Mouse (Mus musculus) intestine, embryonic 15.5 days (tissue): Measurements from ENCODE around the gene Plxnc1. TPM values are rescaled to one million over a fixed set of nuclear protein-coding genes. Genes with fewer than 3 reads are reported as not detected.

ENCODE experiments used
- ATAC-seq: fragments of 200-750 bp; cut with Nextera tagmentation; 2 replicates; pipeline ENCODE4 v1.8.0; 2017; ENCODE audit warnings: moderate TSS enrichment, moderate library complexity
- H3K27ac ChIP-seq: fragments of 300-500 bp; sonication (generic); 2 replicates; pipeline ENCODE4 v1.5.1; 2015; ENCODE audit warnings: mild to moderate bottlenecking, inconsistent platforms
- H3K27me3 ChIP-seq: fragments of 300-500 bp; sonication (generic); replicated peaks from 2 replicates; pipeline ENCODE4 v1.6.1; 2015; ENCODE audit warnings: inconsistent platforms
- H3K36me3 ChIP-seq: fragments of 300-500 bp; sonication (generic); 2 replicates; pipeline ENCODE4 v1.6.1; 2015; ENCODE audit warnings: inconsistent platforms
- H3K4me1 ChIP-seq: fragments of 300-500 bp; sonication (generic); replicated peaks from 2 replicates; pipeline ENCODE4 v1.6.1; 2015; ENCODE audit warnings: inconsistent platforms
- H3K4me2 ChIP-seq: fragments of 300-500 bp; sonication (generic); replicated peaks from 2 replicates; pipeline ENCODE4 v1.6.1; 2015; ENCODE audit warnings: mild to moderate bottlenecking, inconsistent platforms
- H3K4me3 ChIP-seq: fragments of 300-500 bp; sonication (generic); replicated peaks from 2 replicates; pipeline ENCODE4 v1.5.1; 2015; ENCODE audit warnings: inconsistent platforms
- H3K9ac ChIP-seq: fragments of 300-500 bp; sonication (generic); 2 replicates; pipeline ENCODE4 v1.6.1; 2015; ENCODE audit warnings: inconsistent platforms
- H3K9me3 ChIP-seq: fragments of 300-500 bp; sonication (generic); 2 replicates; pipeline ENCODE4 v1.6.1; 2016; ENCODE audit warnings: inconsistent platforms
- WGBS: fragments of 180-500 bp; shearing (Covaris S2); methylation state at CpG from one replicate; pipeline ENCODE4 v1.1.7; 2015; 5-methylcytosine and 5-hydroxymethylcytosine counted together
- polyA plus RNA-seq: library from polyadenylated mRNA; unstranded; fragments of >200 nt; fragmentation: Nextera tagmentation; extraction: Ambion mirVana; gene quantifications from 2 replicates; pipeline ENCODE4 v1.2.1, GENCODE M21; 2015

The Plxnc1 gene
- polyA plus RNA-seq, 1 experiment from 2014 or later: 1.3 TPM

GRCm38 (mm10) chr10:94905219-94905618 is 39.4 kb downstream of the Plxnc1 start:
- Histone ChIP-seq H3K4me3 (no peak overlapping the region), H3K4me2 (no peak overlapping the region), H3K27me3 (0 out of 2 replicates have a peak, but pooled peaks cover 2% of the 10 kb centered on the region), H3K36me3 (no peaks in the 10 kb centered on the region), H3K9ac (no peak overlapping the region), H3K4me1 (no peaks in the 10 kb centered on the region), H3K27ac (no peak overlapping the region), H3K9me3 (no peaks in the 10 kb centered on the region)
- no peak for ATAC-seq
- WGBS: 43% methylated on average over 5 of the region's 5 CpGs

- Histone ChIP-seq H3K27ac (no peak overlapping the region), H3K4me1 (no peaks in the 10 kb centered on the region), H3K27me3 (no peaks in the 10 kb centered on the region), H3K4me2 (no peak overlapping the region), H3K4me3 (no peak overlapping the region), H3K9me3 (no peaks in the 10 kb centered on the region), H3K9ac (no peak overlapping the region), H3K36me3 (no peaks in the 10 kb centered on the region)
- 86% methylated on average over 6 of the region's 6 CpGs for WGBS
- ATAC-seq: no peak
Observed at GRCm38 (mm10) chr10:94896950-94897349, 47.7 kb downstream of the Plxnc1 start.

GRCm38 (mm10) chr10:94896311-94896710 is 48.3 kb downstream of the Plxnc1 start:
- Histone ChIP-seq H3K36me3 (no peaks in the 10 kb centered on the region), H3K9ac (no peak overlapping the region), H3K4me3 (no peak overlapping the region), H3K27ac (no peak overlapping the region), H3K27me3 (no peaks in the 10 kb centered on the region), H3K4me1 (no peaks in the 10 kb centered on the region), H3K4me2 (no peak overlapping the region), H3K9me3 (no peaks in the 10 kb centered on the region)
- no peak for ATAC-seq
- WGBS: 87% methylated on average over 2 of the region's 2 CpGs

- ATAC-seq: no peak
- Histone ChIP-seq H3K4me2 (no peak overlapping the region), H3K9ac (no peak overlapping the region), H3K4me3 (no peak overlapping the region), H3K27me3 (no peaks in the 10 kb centered on the region), H3K4me1 (no peaks in the 10 kb centered on the region), H3K9me3 (no peaks in the 10 kb centered on the region), H3K36me3 (no peaks in the 10 kb centered on the region), H3K27ac (no peak overlapping the region)
- 90% methylated on average over 3 of the region's 3 CpGs for WGBS
Observed at GRCm38 (mm10) chr10:94895876-94896275, 48.8 kb downstream of the Plxnc1 start.

GRCm38 (mm10) chr10:94889735-94890134 is 54.9 kb downstream of the Plxnc1 start:
- Histone ChIP-seq H3K9me3 (no peaks in the 10 kb centered on the region), H3K36me3 (no peaks in the 10 kb centered on the region), H3K9ac (no peak overlapping the region), H3K4me1 (no peaks in the 10 kb centered on the region), H3K27me3 (no peaks in the 10 kb centered on the region), H3K4me2 (no peak overlapping the region), H3K27ac (no peak overlapping the region), H3K4me3 (no peak overlapping the region)
- ATAC-seq: no peak
- 71% methylated on average over 4 of the region's 4 CpGs for WGBS

GRCm38 (mm10) chr10:94883216-94883615 is 61.4 kb downstream of the Plxnc1 start:
- H3K27ac ChIP-seq: no peak overlapping the region
- no peak overlapping the region for H3K4me2 ChIP-seq
- H3K4me3 ChIP-seq: no peak overlapping the region
- H3K27me3 ChIP-seq: no peaks in the 10 kb centered on the region
- H3K36me3 ChIP-seq: no peaks in the 10 kb centered on the region
- H3K4me1 ChIP-seq: no peaks in the 10 kb centered on the region
- no peaks in the 10 kb centered on the region for H3K9me3 ChIP-seq
- WGBS: 79% methylated on average over 6 of the region's 6 CpGs
- no peak overlapping the region for H3K9ac ChIP-seq
- no peak for ATAC-seq

- 84% methylated on average over 5 of the region's 5 CpGs for WGBS
- Histone ChIP-seq H3K36me3 (no peaks in the 10 kb centered on the region), H3K4me2 (no peak overlapping the region), H3K4me3 (no peak overlapping the region), H3K4me1 (no peaks in the 10 kb centered on the region), H3K9me3 (no peaks in the 10 kb centered on the region), H3K9ac (no peak overlapping the region), H3K27ac (no peak overlapping the region), H3K27me3 (no peaks in the 10 kb centered on the region)
- no peak for ATAC-seq
Observed at GRCm38 (mm10) chr10:94871506-94871905, 73.1 kb downstream of the Plxnc1 start.

- Histone ChIP-seq H3K27me3 (no peaks in the 10 kb centered on the region), H3K9ac (no peak overlapping the region), H3K27ac (no peak overlapping the region), H3K4me3 (no peak overlapping the region), H3K4me1 (no peaks in the 10 kb centered on the region), H3K9me3 (no peaks in the 10 kb centered on the region), H3K4me2 (no peak overlapping the region), H3K36me3 (no peaks in the 10 kb centered on the region)
- WGBS: 86% methylated on average over 7 of the region's 7 CpGs
- ATAC-seq: no peak
Observed at GRCm38 (mm10) chr10:94871102-94871501, 73.5 kb downstream of the Plxnc1 start.

- ATAC-seq: peak; percentile 36; the same call in 1 of the 2 replicates
Observed at GRCm38 (mm10) chr10:94866995-94867856, 77.4 kb downstream of the Plxnc1 start.

GRCm38 (mm10) chr10:94865206-94865605 is 79.4 kb downstream of the Plxnc1 start:
- no peak overlapping the region for H3K4me2 ChIP-seq
- H3K9ac ChIP-seq: no peak overlapping the region
- ATAC-seq: no peak
- H3K9me3 ChIP-seq: no peaks in the 10 kb centered on the region
- no peaks in the 10 kb centered on the region for H3K4me1 ChIP-seq
- H3K36me3 ChIP-seq: no peaks in the 10 kb centered on the region
- 27% methylated on average over 9 of the region's 9 CpGs for WGBS
- H3K27me3 ChIP-seq: no peaks in the 10 kb centered on the region
- H3K27ac ChIP-seq: no peak overlapping the region
- no peak overlapping the region for H3K4me3 ChIP-seq

More at GRCm38 (mm10) chr10:94866995-94867856, 77.4 kb downstream of the Plxnc1 start:
- Histone ChIP-seq H3K9ac (no peak overlapping the region), H3K27me3 (no peaks in the 10 kb centered on the region), H3K4me2 (no peak overlapping the region), H3K36me3 (no peaks in the 10 kb centered on the region), H3K9me3 (no peaks in the 10 kb centered on the region), H3K27ac (no peak overlapping the region), H3K4me3 (no peak overlapping the region), H3K4me1 (no peaks in the 10 kb centered on the region)
- 49% methylated on average over 12 of the region's 12 CpGs for WGBS

GRCm38 (mm10) chr10:94864199-94864928 is 80.3 kb downstream of the Plxnc1 start:
- Histone ChIP-seq H3K4me2 (no peak overlapping the region), H3K4me3 (no peak overlapping the region), H3K27me3 (no peaks in the 10 kb centered on the region), H3K27ac (no peak overlapping the region), H3K9me3 (no peaks in the 10 kb centered on the region), H3K36me3 (no peaks in the 10 kb centered on the region), H3K4me1 (no peaks in the 10 kb centered on the region), H3K9ac (no peak overlapping the region)
- no peak for ATAC-seq
- WGBS: 69% methylated on average over 9 of the region's 9 CpGs

GRCm38 (mm10) chr10:94863251-94863650 is 81.4 kb downstream of the Plxnc1 start:
- ATAC-seq: no peak
- H3K9me3 ChIP-seq: no peaks in the 10 kb centered on the region
- H3K4me1 ChIP-seq: no peaks in the 10 kb centered on the region
- no peak overlapping the region for H3K4me3 ChIP-seq
- WGBS: 78% methylated on average over 9 of the region's 9 CpGs
- no peaks in the 10 kb centered on the region for H3K27me3 ChIP-seq
- no peak overlapping the region for H3K27ac ChIP-seq
- H3K4me2 ChIP-seq: no peak overlapping the region
- no peak overlapping the region for H3K9ac ChIP-seq
- no peaks in the 10 kb centered on the region for H3K36me3 ChIP-seq
